8 mouse cellular contexts compared by ENCODE assay signal in the genomic region with DNA sequence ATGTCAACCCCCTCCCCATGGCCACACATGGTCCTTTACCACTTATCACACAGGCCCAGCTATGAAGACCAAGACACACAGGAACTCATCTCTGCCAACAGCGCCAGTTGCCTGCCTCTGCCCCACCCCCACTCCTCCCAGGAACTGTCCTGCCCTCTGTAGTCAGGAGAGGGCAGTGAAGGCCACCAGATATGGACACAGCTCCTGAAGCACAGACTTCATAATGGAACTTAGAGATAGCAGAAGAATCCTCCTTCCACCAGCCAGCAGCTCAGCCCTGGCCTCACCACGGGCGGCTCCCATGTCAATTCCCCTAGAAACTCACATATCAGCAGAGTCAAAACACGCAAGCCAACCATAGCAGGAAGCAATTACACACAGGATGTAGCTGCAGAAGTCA. TPM values are rescaled to one million over a fixed set of nuclear protein-coding genes. Genes with fewer than 3 reads are reported as not detected.
DNase-seq lines count a peak whose midpoint lies in the region; ATAC-seq and TF ChIP-seq lines count a peak whose summit lies in the region.
"Had no signal": no experiment of that assay in that cellular context is flagged by ENCODE, and none has a peak within 500 bp of the region (broad histone marks: within the 10 kb centered on the region; RNA-seq: fewer than 3 reads in every experiment).

No protein-coding gene starts in this region.

- 37% methylated on average over 4 of the region's 4 CpGs for WGBS in midbrain, embryonic 14.5 days

- DNase-seq in testis, postnatal 14 days (ENCODE audit: low spot score), result no peak
- DNase-seq in cerebellum, adult 18-20 months, result peak; percentile 54 to 58
- DNase-seq in frontal cortex, postnatal 25 days (ENCODE audit: low spot score in 2 of 2), result peak; percentile 20 to 40
- peak; percentile 19 to 48 for DNase-seq in layer of hippocampus, adult 2 months (ENCODE audit: low spot score in 2 of 2)
- DNase-seq in midbrain, embryonic 14.5 days, result peak; percentile 76
- DNase-seq in testis, postnatal 10 days (ENCODE audit: low spot score), result peak; percentile 57

- no peak overlapping the region for H3K4me2 ChIP-seq in midbrain, embryonic 14.5 days (ENCODE audit: low read length)
- H3K4me2 ChIP-seq: limb, embryonic 15.5 days had no signal

- H3K4me3 ChIP-seq in testis, adult 2 months (ENCODE audit: control insufficient read depth, low read depth, low read length), result no peak overlapping the region
- H3K4me3 ChIP-seq in layer of hippocampus, adult 2 months, result no peak overlapping the region
- no peak overlapping the region for H3K4me3 ChIP-seq in midbrain, embryonic 14.5 days (replicated peaks; ENCODE audit: low read depth, low read length)
- H3K4me3 ChIP-seq: limb, embryonic 15.5 days had no signal

- H3K36me3 ChIP-seq in testis, adult 2 months (ENCODE audit: control insufficient read depth, insufficient read depth, low read length), result no peaks in the 10 kb centered on the region
- H3K36me3 ChIP-seq in midbrain, embryonic 14.5 days (ENCODE audit: control insufficient read depth, insufficient read depth, low read length), result no peaks in the 10 kb centered on the region
- H3K36me3 ChIP-seq: limb, embryonic 15.5 days had no signal

- H3K27ac ChIP-seq in testis, adult 2 months (ENCODE audit: control insufficient read depth, insufficient read depth, low read depth, low read length), result no peak overlapping the region
- no peak overlapping the region for H3K27ac ChIP-seq in layer of hippocampus, adult 2 months
- H3K27ac ChIP-seq in midbrain, embryonic 14.5 days (replicated peaks; ENCODE audit: low read depth, low read length), result no peak overlapping the region
- H3K27ac ChIP-seq: limb, embryonic 15.5 days had no signal

- TF ChIP-seq CTCF in testis, adult 2 months (IDR thresholded peaks at IDR 0.05; ENCODE audit: control insufficient read depth, insufficient read depth, insufficient replicate concordance, low read depth, low read length), result peak; percentile 55; the same call in 1 of the 2 replicates
- TF ChIP-seq CTCF in layer of hippocampus, adult 2 months (conservative IDR thresholded peaks at IDR 0.05), result peak; percentile 76

- no peak for TF ChIP-seq POLR2A in testis, adult 2 months (IDR thresholded peaks at IDR 0.05; ENCODE audit: control insufficient read depth, low read depth, low read length)

- H3K4me1 ChIP-seq in testis, adult 2 months (ENCODE audit: control insufficient read depth, insufficient read depth, low read length), result peaks cover 6% of the 10 kb centered on the region
- H3K4me1 ChIP-seq in midbrain, embryonic 14.5 days (ENCODE audit: control insufficient read depth, insufficient read depth, low read length), result peaks cover 22% of the 10 kb centered on the region
- H3K4me1 ChIP-seq: limb, embryonic 15.5 days had no signal

- no peak for ATAC-seq in midbrain, embryonic 14.5 days (ENCODE audit: low FRiP score, low TSS enrichment)

- no peak overlapping the region for H3K9ac ChIP-seq in midbrain, embryonic 14.5 days (replicated peaks; ENCODE audit: low read length)
- H3K9ac ChIP-seq: limb, embryonic 15.5 days had no signal

- no peaks in the 10 kb centered on the region for H3K27me3 ChIP-seq in testis, adult 2 months (ENCODE audit: control insufficient read depth, insufficient read depth, low read length)
- no peaks in the 10 kb centered on the region for H3K27me3 ChIP-seq in midbrain, embryonic 14.5 days (ENCODE audit: control insufficient read depth, insufficient read depth, low read length)

- no peaks in the 10 kb centered on the region for H3K9me3 ChIP-seq in midbrain, embryonic 14.5 days (ENCODE audit: control insufficient read depth, low read length)
- H3K9me3 ChIP-seq: limb, embryonic 15.5 days had no signal

RNA-seq across cellular contexts. Expression of a gene that starts 49.9 kb away (rescaled TPM):
- 0.98 and 1.9 TPM in 2 replicates for polyA plus RNA-seq in testis, adult 2 months (2012; rRNA removed)
- total RNA-seq in layer of hippocampus, adult 2 months (2021), result not detected
- 1.1 and 1.3 TPM in 2 replicates for polyA plus RNA-seq in midbrain, embryonic 14.5 days (2014; fragmentation: Nextera tagmentation; extraction: Ambion mirVana)
- polyA plus RNA-seq: limb, embryonic 15.5 days had no signal
